14 mouse cellular contexts compared by ENCODE assay signal in the genomic region with DNA sequence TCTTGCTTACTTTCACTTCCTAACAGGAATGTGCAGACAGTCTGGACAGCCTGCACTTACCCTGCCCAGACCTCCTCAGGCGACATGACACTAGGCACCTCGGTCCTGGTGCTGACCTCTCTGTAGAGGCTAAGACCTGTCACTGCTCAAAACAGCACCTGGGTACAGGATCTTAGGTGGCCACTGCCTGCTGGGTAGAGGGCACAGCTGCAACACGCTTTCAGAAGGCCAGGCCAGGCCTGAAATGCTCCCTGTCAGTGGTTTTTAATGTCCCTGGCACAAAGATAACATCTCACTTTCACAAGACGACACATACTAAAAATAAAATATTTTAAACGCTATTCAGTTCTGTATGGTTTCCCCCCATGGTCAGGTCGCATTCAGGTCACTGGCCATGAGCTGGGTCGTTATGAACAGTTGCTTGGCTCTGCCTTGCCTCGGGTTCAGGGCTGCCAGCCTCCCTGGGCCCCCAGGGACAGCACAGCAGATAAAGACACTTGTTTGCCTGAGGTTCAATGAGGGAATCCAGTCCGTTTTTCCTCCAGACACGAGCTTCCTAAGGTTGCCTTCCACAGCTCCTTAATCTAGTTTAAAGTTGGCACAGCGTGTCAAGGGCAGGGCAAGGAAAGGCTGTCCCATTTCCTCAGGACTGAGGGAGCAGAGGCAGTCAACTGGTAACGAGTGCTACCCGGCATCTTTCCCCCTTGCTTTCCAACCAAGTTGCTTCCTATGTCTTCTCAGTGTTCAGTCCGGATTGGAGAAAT. TPM values are rescaled to one million over a fixed set of nuclear protein-coding genes. Genes with fewer than 3 reads are reported as not detected.
DNase-seq lines count a peak whose midpoint lies in the region; ATAC-seq and TF ChIP-seq lines count a peak whose summit lies in the region.
"Had no signal": no experiment of that assay in that cellular context is flagged by ENCODE, and none has a peak within 500 bp of the region (broad histone marks: within the 10 kb centered on the region; RNA-seq: fewer than 3 reads in every experiment).

No protein-coding gene starts in this region.

- TF ChIP-seq CTCF in heart, postnatal 0 days (IDR thresholded peaks at IDR 0.05; ENCODE audit: low read depth), result no peak

- peaks cover 24% of the 10 kb centered on the region for H3K4me1 ChIP-seq in kidney, embryonic 14.5 days (ENCODE audit: control insufficient read depth, insufficient read depth, low read length)
- peaks cover 31% of the 10 kb centered on the region for H3K4me1 ChIP-seq in heart, postnatal 0 days (ENCODE audit: control insufficient read depth, insufficient read depth)
- no peaks in the 10 kb centered on the region for H3K4me1 ChIP-seq in liver, embryonic 11.5 days (replicated peaks; ENCODE audit: control insufficient read depth, insufficient read depth, low read length)
- H3K4me1 ChIP-seq: midbrain, embryonic 12.5 days had no signal

- H3K4me3 ChIP-seq in kidney, embryonic 14.5 days (ENCODE audit: low read length), result no peak overlapping the region
- no peak overlapping the region for H3K4me3 ChIP-seq in heart, postnatal 0 days (ENCODE audit: low read depth, low read length)
- H3K4me3 ChIP-seq in liver, embryonic 11.5 days (ENCODE audit: low read depth, low read length), result no peak overlapping the region
- H3K4me3 ChIP-seq: forebrain, embryonic 10.5 days; midbrain, embryonic 12.5 days; neural tube, embryonic 12.5 days had no signal

- no peak overlapping the region for H3K9ac ChIP-seq in kidney, embryonic 14.5 days (ENCODE audit: low read depth, low read length)
- H3K9ac ChIP-seq in heart, postnatal 0 days (replicated peaks; ENCODE audit: low read depth, low read length), result peak overlapping the region; percentile 10; the same call in 1 of the 2 replicates
- H3K9ac ChIP-seq in liver, embryonic 11.5 days (ENCODE audit: low read depth, low read length), result no peak overlapping the region
- H3K9ac ChIP-seq: midbrain, embryonic 12.5 days; neural tube, embryonic 12.5 days had no signal

- no peak overlapping the region for H3K4me2 ChIP-seq in kidney, embryonic 14.5 days (replicated peaks; ENCODE audit: low read depth, low read length)
- peak overlapping the region; percentile 22; the same call in 1 of the 2 replicates for H3K4me2 ChIP-seq in heart, postnatal 0 days (ENCODE audit: low read depth, low read length)
- H3K4me2 ChIP-seq in liver, embryonic 11.5 days, result no peak overlapping the region
- H3K4me2 ChIP-seq: midbrain, embryonic 12.5 days; neural tube, embryonic 12.5 days had no signal

- WGBS in kidney, embryonic 14.5 days, result 18% methylated on average over 14 of the region's 14 CpGs
- 22% methylated on average over 14 of the region's 14 CpGs for WGBS in heart, postnatal 0 days
- 55% methylated on average over 14 of the region's 14 CpGs for WGBS in liver, embryonic 11.5 days

- H3K27me3 ChIP-seq in kidney, embryonic 14.5 days (ENCODE audit: control insufficient read depth, insufficient read depth, low read length), result no peaks in the 10 kb centered on the region
- H3K27me3 ChIP-seq in heart, postnatal 0 days (ENCODE audit: control insufficient read depth, insufficient read depth, low read length), result no peaks in the 10 kb centered on the region
- H3K27me3 ChIP-seq in liver, embryonic 11.5 days (replicated peaks; ENCODE audit: control insufficient read depth, insufficient read depth, low read length), result no peaks in the 10 kb centered on the region
- H3K27me3 ChIP-seq: midbrain, embryonic 12.5 days; neural tube, embryonic 12.5 days had no signal

- no peak for TF ChIP-seq EP300 in heart, postnatal 0 days (IDR thresholded peaks at IDR 0.05; ENCODE audit: low read depth)

- no peaks in the 10 kb centered on the region for H3K9me3 ChIP-seq in kidney, embryonic 14.5 days (ENCODE audit: control insufficient read depth, low read length)
- no peaks in the 10 kb centered on the region for H3K9me3 ChIP-seq in heart, postnatal 0 days (replicated peaks; ENCODE audit: control insufficient read depth, low read length)
- H3K9me3 ChIP-seq in liver, embryonic 11.5 days (ENCODE audit: control insufficient read depth, low read length), result no peaks in the 10 kb centered on the region
- H3K9me3 ChIP-seq: forebrain, embryonic 10.5 days; midbrain, embryonic 12.5 days; neural tube, embryonic 12.5 days had no signal

- H3K27ac ChIP-seq in kidney, embryonic 14.5 days (ENCODE audit: low read depth, low read length), result no peak overlapping the region
- H3K27ac ChIP-seq in heart, postnatal 0 days (ENCODE audit: low read depth), result peak overlapping the region; percentile 71
- H3K27ac ChIP-seq in liver, embryonic 11.5 days (ENCODE audit: low read depth, low read length), result no peak overlapping the region
- H3K27ac ChIP-seq: forebrain, embryonic 10.5 days; midbrain, embryonic 12.5 days; neural tube, embryonic 12.5 days had no signal

- ATAC-seq in kidney, embryonic 14.5 days (ENCODE audit: low FRiP score, low TSS enrichment), result 0 out of 2 replicates have a peak, but pooled peaks have one; percentile 50
- ATAC-seq in heart, postnatal 0 days (ENCODE audit: insufficient read depth, low read depth), result peak; percentile 35; the same call in 1 of the 2 replicates
- no peak for ATAC-seq in liver, embryonic 11.5 days (replicated peaks; ENCODE audit: low FRiP score)
- ATAC-seq: lung, postnatal 0 days had no signal

- H3K36me3 ChIP-seq in kidney, embryonic 14.5 days (ENCODE audit: control insufficient read depth, insufficient read depth, low read length), result 0 out of 2 replicates have a peak, but pooled peaks cover 2% of the 10 kb centered on the region
- 0 out of 2 replicates have a peak, but pooled peaks cover 5% of the 10 kb centered on the region for H3K36me3 ChIP-seq in heart, postnatal 0 days (replicated peaks; ENCODE audit: control insufficient read depth, insufficient read depth, low read length)
- 0 out of 2 replicates have a peak, but pooled peaks cover 2% of the 10 kb centered on the region for H3K36me3 ChIP-seq in liver, embryonic 11.5 days (ENCODE audit: control insufficient read depth, insufficient read depth, low read length)
- H3K36me3 ChIP-seq: midbrain, embryonic 12.5 days had no signal

- DNase-seq in gastrocnemius, adult 18-20 months (ENCODE audit: low spot score), result peak; percentile 52
- no peak for DNase-seq in gastrocnemius, postnatal 4 days (ENCODE audit: low spot score in 2 of 2)
- no peak for DNase-seq in kidney, adult 8-10 months
- DNase-seq in MN1 (ENCODE audit: low spot score), result peak; percentile 57
- DNase-seq in heart, postnatal 0 days (ENCODE audit: low spot score), result no peak
- no peak for DNase-seq in yolk sac, embryonic 10.5 days (ENCODE audit: low spot score)
- DNase-seq in liver, embryonic 11.5 days (ENCODE audit: low spot score), result no peak
- DNase-seq: cerebellum, adult 8-10 months had no signal

RNA-seq across cellular contexts. Expression of gene Gjc1, which starts 27.6 kb away (rescaled TPM):
- 1 to 10 TPM; 3.7 to 4.6 TPM for total RNA-seq in gastrocnemius, adult 18-20 months (2021)
- 10 to 100 TPM; 39.4 to 41.0 TPM for total RNA-seq in gastrocnemius, postnatal 4 days (2021)
- polyA plus RNA-seq in kidney, embryonic 14.5 days (2014; fragmentation: Nextera tagmentation; extraction: Ambion mirVana), result 63.0 and 69.6 TPM in 2 replicates
- 19.2 and 29.4 TPM in 2 replicates for total RNA-seq in heart, postnatal 0 days (2014; rRNA removed; ENCODE audit: low replicate concordance)
- polyA plus RNA-seq in heart, postnatal 0 days (2015; fragmentation: Nextera tagmentation; extraction: Ambion mirVana), result 41.1 and 42.7 TPM in 2 replicates
- 20.8 and 21.7 TPM in 2 replicates for polyA plus RNA-seq in liver, embryonic 11.5 days (2014; fragmentation: Nextera tagmentation; extraction: Ambion mirVana)

RNA-seq across cellular contexts. Expression of gene Adam11, which starts 30.6 kb away (rescaled TPM):
- total RNA-seq in gastrocnemius, adult 18-20 months (2021), result under 1 TPM; 0.31 to 0.41 TPM
- 1 to 10 TPM; 2.5 to 2.6 TPM for total RNA-seq in gastrocnemius, postnatal 4 days (2021)
- 3.5 and 7.8 TPM in 2 replicates for polyA plus RNA-seq in kidney, embryonic 14.5 days (2014; fragmentation: Nextera tagmentation; extraction: Ambion mirVana)
- 7.4 and 13.6 TPM in 2 replicates for total RNA-seq in heart, postnatal 0 days (2014; rRNA removed; ENCODE audit: low replicate concordance)
- polyA plus RNA-seq in heart, postnatal 0 days (2015; fragmentation: Nextera tagmentation; extraction: Ambion mirVana), result 3.2 and 3.4 TPM in 2 replicates
- 1.4 and 2.0 TPM in 2 replicates for polyA plus RNA-seq in liver, embryonic 11.5 days (2014; fragmentation: Nextera tagmentation; extraction: Ambion mirVana)

RNA-seq across cellular contexts. Expression of gene Higd1b, which starts 43.8 kb away (rescaled TPM):
- 1 to 10 TPM; 2.4 to 3.1 TPM for total RNA-seq in gastrocnemius, adult 18-20 months (2021)
- 1 to 10 TPM; 3.3 to 4.9 TPM for total RNA-seq in gastrocnemius, postnatal 4 days (2021)
- 0.44 TPM in 1 of 2 replicates, not detected in the other for polyA plus RNA-seq in kidney, embryonic 14.5 days (2014; fragmentation: Nextera tagmentation; extraction: Ambion mirVana)
- 4.6 and 38.7 TPM in 2 replicates for total RNA-seq in heart, postnatal 0 days (2014; rRNA removed; ENCODE audit: low replicate concordance)
- 11.7 and 13.2 TPM in 2 replicates for polyA plus RNA-seq in heart, postnatal 0 days (2015; fragmentation: Nextera tagmentation; extraction: Ambion mirVana)
- not detected in 2 replicates for polyA plus RNA-seq in liver, embryonic 11.5 days (2014; fragmentation: Nextera tagmentation; extraction: Ambion mirVana)
- polyA plus RNA-seq: embryonic facial prominence, embryonic 11.5 days; forebrain, embryonic 10.5 days; midbrain, embryonic 12.5 days; neural tube, embryonic 12.5 days had no signal

Comparison
In these comparisons a context has a peak if more than half of its experiments do, and no peak if none do; other contexts are left out.
1. DNase-seq: peak in gastrocnemius, adult 18-20 months (single experiment) and MN1 (single experiment); none in gastrocnemius, postnatal 4 days (0 of 2), kidney, adult 8-10 months (0 of 2), heart, postnatal 0 days (single experiment), yolk sac, embryonic 10.5 days (single experiment) and liver, embryonic 11.5 days (single experiment).